Comparison of ENCODE assay signal across 1 mouse cellular context in the genomic region with DNA sequence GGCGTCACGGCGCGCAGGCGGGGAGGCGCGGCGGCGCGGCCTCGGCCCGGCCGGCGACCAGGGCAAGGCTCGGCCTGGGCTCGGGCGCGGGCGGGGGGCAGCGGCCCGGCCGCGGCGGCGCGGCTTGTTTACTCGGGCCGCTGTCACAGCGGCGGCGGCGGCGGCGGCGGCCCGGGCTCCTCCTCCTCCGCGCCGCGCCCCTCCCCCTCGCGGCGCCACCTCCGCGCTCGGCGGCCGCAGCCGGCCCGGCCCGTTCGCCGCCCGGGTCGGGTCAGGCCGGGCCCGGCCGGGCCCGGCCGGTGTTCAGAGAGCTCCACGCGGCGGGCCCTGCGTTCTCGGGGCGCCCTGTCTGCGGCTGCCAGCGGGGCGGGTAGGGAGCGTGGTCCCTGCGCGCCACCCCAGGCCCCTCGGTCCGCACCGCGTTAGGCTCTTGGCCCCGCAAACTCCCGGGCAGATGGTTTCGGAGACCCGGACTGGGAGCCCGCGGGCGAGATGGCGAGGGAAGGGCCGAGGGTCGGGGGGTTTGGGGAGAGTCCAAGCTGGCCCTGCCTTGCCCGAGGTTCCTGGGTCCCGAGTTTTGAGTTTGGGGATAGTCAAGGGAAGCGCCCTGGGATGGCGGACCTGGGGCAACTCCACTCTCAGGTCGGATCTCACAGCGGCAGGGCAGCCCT.
TF ChIP-seq lines count a peak whose summit lies in the region.

No protein-coding gene starts in this region.

TF ChIP-seq in CH12.LX, 34 proteins besides CTCF, POLR2A, EP300 and RAD21:
- TF ChIP-seq E2F4 (IDR thresholded peaks at IDR 0.05; ENCODE audit: insufficient replicate concordance, low read depth, low read length) (no peak), MAZ (IDR thresholded peaks at IDR 0.05; ENCODE audit: low read depth, low read length) (no peak), SIN3A (IDR thresholded peaks at IDR 0.05; ENCODE audit: low read length) (no peak), TCF12 (IDR thresholded peaks at IDR 0.05; ENCODE audit: low read depth, low read length) (peak; percentile 34; the same call in 1 of the 2 replicates), GABPA (IDR thresholded peaks at IDR 0.05; ENCODE audit: insufficient replicate concordance, low read depth, low read length) (no peak), BHLHE40 (IDR thresholded peaks at IDR 0.05; ENCODE audit: low read depth, low read length) (no peak)
